Comparison of ENCODE assay signal across 10 mouse cellular contexts in the genomic region with DNA sequence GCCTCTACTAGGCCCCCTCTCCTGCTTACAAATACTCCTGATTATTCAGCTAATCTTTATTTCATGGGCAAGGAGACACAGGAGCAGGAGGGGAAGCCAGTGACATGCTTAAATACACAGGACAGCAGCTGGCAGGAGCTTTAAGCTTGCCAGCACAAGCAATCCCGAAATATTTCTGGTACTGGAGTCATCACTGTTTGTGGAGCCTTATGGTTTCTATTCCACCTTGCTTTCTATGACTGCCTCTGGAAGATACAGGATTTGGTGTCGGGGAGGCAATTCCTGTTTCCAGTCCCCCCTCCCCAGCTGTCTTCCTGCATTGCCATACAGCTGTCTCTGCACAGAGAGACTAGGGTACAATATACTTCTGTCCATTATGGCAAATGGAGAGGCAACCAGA. TPM values are rescaled to one million over a fixed set of nuclear protein-coding genes. Genes with fewer than 3 reads are reported as not detected.
A peak's percentile ranks its signal among the peaks of the same experiment; 100 is the strongest.
DNase-seq lines count a peak whose midpoint lies in the region; ATAC-seq and TF ChIP-seq lines count a peak whose summit lies in the region.
"Had no signal": no experiment of that assay in that cellular context is flagged by ENCODE, and none has a peak within 500 bp of the region (broad histone marks: within the 10 kb centered on the region; RNA-seq: fewer than 3 reads in every experiment).

No protein-coding gene starts in this region.

- TF ChIP-seq POLR2A in heart, adult 2 months (IDR thresholded peaks at IDR 0.05; ENCODE audit: insufficient read depth, low read depth, low read length): no peak; the same call in 1 of the 2 replicates

- peaks cover 9% of the 10 kb centered on the region for H3K79me2 ChIP-seq in heart, adult 2 months (replicated peaks; ENCODE audit: control insufficient read depth, insufficient read depth, low read length)

- no peak for TF ChIP-seq CTCF in heart, adult 2 months (IDR thresholded peaks at IDR 0.05)
- TF ChIP-seq CTCF in liver, embryonic 14.5 days (IDR thresholded peaks at IDR 0.05; ENCODE audit: low read depth): no peak

- H3K4me2 ChIP-seq in neural tube, embryonic 11.5 days (ENCODE audit: low read depth): peak overlapping the region; percentile 74
- H3K4me2 ChIP-seq in liver, embryonic 14.5 days (ENCODE audit: low read depth): peak overlapping the region; percentile 13; the same call in 1 of the 2 replicates

- WGBS in heart, adult 2 months: 21% methylated on average over 2 of the region's 2 CpGs
- 49% methylated on average over 2 of the region's 2 CpGs for WGBS in neural tube, embryonic 11.5 days
- 51% methylated on average over 2 of the region's 2 CpGs for WGBS in liver, embryonic 14.5 days (ENCODE audit: insufficient replicate concordance)

- peaks cover 32% of the 10 kb centered on the region for H3K4me1 ChIP-seq in heart, adult 2 months (ENCODE audit: control insufficient read depth, insufficient read depth, low read length)
- H3K4me1 ChIP-seq in neural tube, embryonic 11.5 days (ENCODE audit: control insufficient read depth, insufficient read depth, low read length): peaks cover 50% of the 10 kb centered on the region
- H3K4me1 ChIP-seq in liver, embryonic 14.5 days (replicated peaks; ENCODE audit: control insufficient read depth in 2 of 2, insufficient read depth in 2 of 2, low read length in 1 of 2): peaks cover 0 to 30% of the 10 kb centered on the region in 2 experiments; a peak in 2 of 4 replicates

- H3K9me3 ChIP-seq in neural tube, embryonic 11.5 days (ENCODE audit: control insufficient read depth, low read length): no peaks in the 10 kb centered on the region
- no peaks in the 10 kb centered on the region for H3K9me3 ChIP-seq in liver, embryonic 14.5 days (ENCODE audit: control insufficient read depth, low read length)

- peak overlapping the region; percentile 79 for H3K4me3 ChIP-seq in heart, adult 2 months
- H3K4me3 ChIP-seq in neural tube, embryonic 11.5 days (ENCODE audit: low read depth, low read length): peak overlapping the region; percentile 86
- H3K4me3 ChIP-seq in liver, embryonic 14.5 days (ENCODE audit: insufficient read depth in 1 of 2, low read depth in 2 of 2, low read length in 2 of 2): no peak overlapping the region

- intact Hi-C loops in heart, adult 2 months (cut with DNase I): loop anchor here (5.0 to 10.0 kb wide), 2 partner anchors 80 to 332 kb away; no protein-coding TSS in a partner anchor

- H3K27me3 ChIP-seq in heart, adult 2 months (ENCODE audit: control insufficient read depth, insufficient read depth, low read length): no peaks in the 10 kb centered on the region
- no peaks in the 10 kb centered on the region for H3K27me3 ChIP-seq in neural tube, embryonic 11.5 days (ENCODE audit: control insufficient read depth, insufficient read depth, low read length)
- no peaks in the 10 kb centered on the region for H3K27me3 ChIP-seq in liver, embryonic 14.5 days (ENCODE audit: control insufficient read depth, insufficient read depth, low read length)

- no peak for ATAC-seq in neural tube, embryonic 11.5 days (ENCODE audit: insufficient read depth, low FRiP score, low TSS enrichment)
- ATAC-seq in liver, embryonic 14.5 days (ENCODE audit: insufficient read depth): no peak

- peak overlapping the region; percentile 46 for H3K9ac ChIP-seq in heart, adult 2 months (ENCODE audit: low read depth, low read length)
- H3K9ac ChIP-seq in neural tube, embryonic 11.5 days (ENCODE audit: low read length): peak overlapping the region; percentile 44
- no peak overlapping the region for H3K9ac ChIP-seq in liver, embryonic 14.5 days (replicated peaks)

- peak overlapping the region; percentile 98 for H3K27ac ChIP-seq in heart, adult 2 months
- H3K27ac ChIP-seq in neural tube, embryonic 11.5 days (ENCODE audit: low read depth, low read length): 0 out of 2 replicates have a peak overlapping the region, but pooled peaks have one; percentile 20
- H3K27ac ChIP-seq in liver, embryonic 14.5 days: no peak overlapping the region
- H3K27ac ChIP-seq: macrophage had no signal

- H3K36me3 ChIP-seq in heart, adult 2 months (ENCODE audit: control insufficient read depth, insufficient read depth, low read length): peaks cover 27% of the 10 kb centered on the region
- no peaks in the 10 kb centered on the region for H3K36me3 ChIP-seq in neural tube, embryonic 11.5 days (ENCODE audit: control insufficient read depth, insufficient read depth, low read length)
- no peaks in the 10 kb centered on the region for H3K36me3 ChIP-seq in liver, embryonic 14.5 days (replicated peaks; ENCODE audit: control insufficient read depth, insufficient read depth, low read depth)

- no peak for DNase-seq in heart, adult 2 months
- DNase-seq in heart, postnatal 4 days: no peak
- peak; percentile 37 for DNase-seq in neural tube, embryonic 11.5 days (ENCODE audit: low spot score)
- DNase-seq in neural tube, embryonic 10.5 days (ENCODE audit: extremely low spot score, low spot score): no peak
- no peak for DNase-seq in liver, embryonic 14.5 days (ENCODE audit: low read depth in 3 of 3, low spot score in 3 of 3)
- no peak for DNase-seq in layer of hippocampus, postnatal 10 days (ENCODE audit: low spot score in 2 of 2)
- DNase-seq in layer of hippocampus, adult 8-10 months (ENCODE audit: low spot score in 2 of 2): no peak
- no peak for DNase-seq in natural killer cell, adult 2 months (ENCODE audit: low spot score in 2 of 2)
- DNase-seq: right cerebral cortex, postnatal 14 days had no signal

- no peak for TF ChIP-seq EP300 in heart, adult 2 months (IDR thresholded peaks at IDR 0.05; ENCODE audit: insufficient read depth, low read depth, low read length)
- no peak for TF ChIP-seq EP300 in liver, embryonic 14.5 days (IDR thresholded peaks at IDR 0.05; ENCODE audit: low read depth)

RNA-seq across cellular contexts. Expression of a gene that starts 4.7 kb away (rescaled TPM):
- 10 to 100 TPM; 22.6 to 30.6 TPM for total RNA-seq in heart, adult 2 months (2021)
- 9.8 and 16.7 TPM in 2 replicates for polyA plus RNA-seq in heart, adult 2 months (2012; rRNA removed)
- 10 to 100 TPM; 23.7 to 24.7 TPM for total RNA-seq in heart, postnatal 4 days (2021)
- polyA plus RNA-seq in neural tube, embryonic 11.5 days (2014; fragmentation: Nextera tagmentation; extraction: Ambion mirVana): 24.6 and 26.4 TPM in 2 replicates
- 1.1 TPM in 2 replicates for polyA plus RNA-seq in liver, embryonic 14.5 days (2012; rRNA removed)
- polyA plus RNA-seq in liver, embryonic 14.5 days (2014; fragmentation: Nextera tagmentation; extraction: Ambion mirVana): 1.2 and 1.9 TPM in 2 replicates
- total RNA-seq in layer of hippocampus, postnatal 10 days (2021): 10 to 100 TPM; 92.8 to 94.8 TPM
- 10 to 100 TPM; 60.8 to 73.5 (median 66.5) TPM for total RNA-seq in layer of hippocampus, adult 8-10 months (2022)

Comparison
In these comparisons a context has a peak if more than half of its experiments do, and no peak if none do; other contexts are left out.
1. H3K4me3 ChIP-seq: peak in heart, adult 2 months (single experiment) and neural tube, embryonic 11.5 days (single experiment); none in liver, embryonic 14.5 days (0 of 2).